Mouse (Mus musculus) CH12.LX (cell line): ENCODE measurements around the gene Lamtor3.
"Not testable (repeated sequence)": the region's sequence is repeated elsewhere in the genome, so short reads cannot be mapped to it uniquely, and the experiment has no call there.

Experiments
- MAX ChIP-seq: IDR thresholded peaks from 2 replicates; pipeline ENCODE4 v1.6.1; 2011; ENCODE audit warnings: low read length, improper control_type of control experiment
- POLR2A ChIP-seq: IDR thresholded peaks from 2 replicates; pipeline ENCODE4 v1.6.1; 2011; ENCODE audit warnings: low read depth, mild to moderate bottlenecking, improper control_type of control experiment, low read length
- SIN3A ChIP-seq: IDR thresholded peaks from 2 replicates; pipeline ENCODE4 v1.6.1; 2012; ENCODE audit warnings: low read length, improper control_type of control experiment, inconsistent platforms
- TBP ChIP-seq: conservative IDR thresholded peaks from 2 replicates; pipeline ENCODE4 v1.6.1; 2011; ENCODE audit warnings: low read depth, low read length, improper control_type of control experiment
- ZMIZ1 ChIP-seq: IDR thresholded peaks from 2 replicates; pipeline ENCODE4 v1.6.1; 2012; ENCODE audit warnings: low read depth, mild to moderate bottlenecking, inconsistent platforms, low read length, improper control_type of control experiment

DNA sequence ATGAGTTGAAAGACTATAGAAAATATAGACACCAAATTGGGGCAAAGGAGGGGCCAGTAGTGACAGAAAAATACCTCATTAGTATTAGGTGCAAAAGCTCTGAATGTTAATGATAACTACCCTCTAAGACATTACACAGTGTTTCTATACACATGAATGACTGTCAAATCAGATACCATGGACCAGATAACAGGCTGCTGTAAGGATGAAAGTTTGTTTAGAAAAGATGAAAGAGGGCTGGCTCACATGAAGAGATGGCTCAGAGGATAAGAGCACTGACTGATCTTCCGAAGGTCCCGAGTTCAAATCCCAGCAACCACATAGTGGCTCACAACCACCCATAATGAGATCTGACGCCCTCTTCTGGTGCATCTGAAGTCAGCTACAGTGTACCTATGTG, 33.0 kb downstream of the Lamtor3 start:
- not testable (repeated sequence) for TF ChIP-seq TBP, POLR2A, SIN3A, ZMIZ1, MAX
